Comparison of ENCODE assay signal across 12 mouse cellular contexts in genomic region chr17:14420460-14421046, GRCm38 (mm10).
DNase-seq lines count a peak whose midpoint lies in the region; ATAC-seq lines count a peak whose summit lies in the region.
"Had no signal": no experiment of that assay in that cellular context is flagged by ENCODE, and none has a peak within 500 bp of the region (broad histone marks: within the 10 kb centered on the region; RNA-seq: fewer than 3 reads in every experiment).

No protein-coding gene starts in this region.

- H3K27me3 ChIP-seq in forebrain, embryonic 14.5 days (replicated peaks; ENCODE audit: control insufficient read depth, insufficient read depth, low read length): no peaks in the 10 kb centered on the region
- H3K27me3 ChIP-seq in forebrain, embryonic 12.5 days: no peaks in the 10 kb centered on the region
- no peaks in the 10 kb centered on the region for H3K27me3 ChIP-seq in limb, embryonic 13.5 days
- 0 out of 2 replicates have a peak, but pooled peaks cover 5% of the 10 kb centered on the region for H3K27me3 ChIP-seq in limb, embryonic 10.5 days (ENCODE audit: low read depth, poor library complexity, severe bottlenecking)
- no peaks in the 10 kb centered on the region for H3K27me3 ChIP-seq in midbrain, embryonic 11.5 days (ENCODE audit: control insufficient read depth, insufficient read depth, low read length)
- H3K27me3 ChIP-seq in intestine, embryonic 15.5 days (replicated peaks): no peaks in the 10 kb centered on the region; the same call in 1 of the 2 replicates

- no peaks in the 10 kb centered on the region for H3K36me3 ChIP-seq in forebrain, embryonic 14.5 days (ENCODE audit: control insufficient read depth, insufficient read depth, low read length)
- H3K36me3 ChIP-seq in forebrain, embryonic 12.5 days (replicated peaks): no peaks in the 10 kb centered on the region
- no peaks in the 10 kb centered on the region for H3K36me3 ChIP-seq in limb, embryonic 13.5 days
- no peaks in the 10 kb centered on the region for H3K36me3 ChIP-seq in limb, embryonic 10.5 days
- H3K36me3 ChIP-seq in midbrain, embryonic 11.5 days (ENCODE audit: control insufficient read depth, insufficient read depth, low read length): no peaks in the 10 kb centered on the region
- no peaks in the 10 kb centered on the region for H3K36me3 ChIP-seq in intestine, embryonic 15.5 days

- ATAC-seq in forebrain, embryonic 14.5 days: no peak
- no peak for ATAC-seq in forebrain, embryonic 12.5 days (ENCODE audit: low FRiP score)
- ATAC-seq in limb, embryonic 13.5 days (ENCODE audit: low FRiP score, low read depth): peak; percentile 37; the same call in 1 of the 2 replicates
- no peak for ATAC-seq in midbrain, embryonic 11.5 days (ENCODE audit: low FRiP score)
- ATAC-seq in intestine, embryonic 15.5 days: no peak
- ATAC-seq: lung, postnatal 0 days had no signal

- H3K4me1 ChIP-seq in forebrain, embryonic 14.5 days (ENCODE audit: control insufficient read depth, insufficient read depth, low read length): no peaks in the 10 kb centered on the region
- H3K4me1 ChIP-seq in forebrain, embryonic 12.5 days: no peaks in the 10 kb centered on the region
- H3K4me1 ChIP-seq in limb, embryonic 13.5 days: peaks cover 21% of the 10 kb centered on the region
- H3K4me1 ChIP-seq in limb, embryonic 10.5 days: peaks cover 3% of the 10 kb centered on the region; the same call in 1 of the 2 replicates
- H3K4me1 ChIP-seq in midbrain, embryonic 11.5 days (ENCODE audit: control insufficient read depth, insufficient read depth, low read length): no peaks in the 10 kb centered on the region
- no peaks in the 10 kb centered on the region for H3K4me1 ChIP-seq in intestine, embryonic 15.5 days (replicated peaks)

- H3K9ac ChIP-seq in forebrain, embryonic 14.5 days (ENCODE audit: low read length): no peak overlapping the region
- no peak overlapping the region for H3K9ac ChIP-seq in forebrain, embryonic 12.5 days
- no peak overlapping the region for H3K9ac ChIP-seq in limb, embryonic 13.5 days
- no peak overlapping the region for H3K9ac ChIP-seq in midbrain, embryonic 11.5 days (ENCODE audit: low read length)
- H3K9ac ChIP-seq in intestine, embryonic 15.5 days: no peak overlapping the region

- 38% methylated on average over 8 of the region's 8 CpGs for WGBS in forebrain, embryonic 14.5 days
- 42% methylated on average over 8 of the region's 8 CpGs for WGBS in forebrain, embryonic 12.5 days
- WGBS in limb, embryonic 13.5 days: 45% methylated on average over 8 of the region's 8 CpGs
- 53% methylated on average over 8 of the region's 8 CpGs for WGBS in limb, embryonic 10.5 days
- WGBS in midbrain, embryonic 11.5 days: 48% methylated on average over 8 of the region's 8 CpGs
- whole genome bisulfite sequencing in intestine, embryonic 15.5 days: 54% methylated on average over 8 of the region's 8 CpGs

- no peak overlapping the region for H3K4me2 ChIP-seq in forebrain, embryonic 14.5 days (ENCODE audit: low read length)
- no peak overlapping the region for H3K4me2 ChIP-seq in forebrain, embryonic 12.5 days
- no peak overlapping the region for H3K4me2 ChIP-seq in limb, embryonic 13.5 days (replicated peaks)
- H3K4me2 ChIP-seq in midbrain, embryonic 11.5 days: no peak overlapping the region
- H3K4me2 ChIP-seq in intestine, embryonic 15.5 days (replicated peaks): no peak overlapping the region

- H3K9me3 ChIP-seq in forebrain, embryonic 14.5 days (replicated peaks; ENCODE audit: control insufficient read depth, low read length): no peaks in the 10 kb centered on the region
- no peaks in the 10 kb centered on the region for H3K9me3 ChIP-seq in forebrain, embryonic 12.5 days
- no peaks in the 10 kb centered on the region for H3K9me3 ChIP-seq in limb, embryonic 13.5 days
- no peaks in the 10 kb centered on the region for H3K9me3 ChIP-seq in limb, embryonic 10.5 days (replicated peaks)
- no peaks in the 10 kb centered on the region for H3K9me3 ChIP-seq in midbrain, embryonic 11.5 days (ENCODE audit: control insufficient read depth, low read length)
- no peaks in the 10 kb centered on the region for H3K9me3 ChIP-seq in intestine, embryonic 15.5 days

- no peak overlapping the region for H3K4me3 ChIP-seq in forebrain, embryonic 14.5 days (ENCODE audit: low read depth, low read length)
- H3K4me3 ChIP-seq in forebrain, embryonic 12.5 days (replicated peaks): no peak overlapping the region
- no peak overlapping the region for H3K4me3 ChIP-seq in limb, embryonic 13.5 days
- H3K4me3 ChIP-seq in limb, embryonic 10.5 days: no peak overlapping the region
- no peak overlapping the region for H3K4me3 ChIP-seq in midbrain, embryonic 11.5 days (ENCODE audit: low read depth, low read length)
- no peak overlapping the region for H3K4me3 ChIP-seq in intestine, embryonic 15.5 days (replicated peaks)

- H3K27ac ChIP-seq in forebrain, embryonic 14.5 days (ENCODE audit: low read depth, low read length): no peak overlapping the region
- H3K27ac ChIP-seq in forebrain, embryonic 12.5 days: no peak overlapping the region
- H3K27ac ChIP-seq in limb, embryonic 13.5 days: peak overlapping the region; percentile 34; the same call in 1 of the 2 replicates
- no peak overlapping the region; the same call in 1 of the 2 replicates for H3K27ac ChIP-seq in limb, embryonic 10.5 days
- no peak overlapping the region for H3K27ac ChIP-seq in midbrain, embryonic 11.5 days (ENCODE audit: low read depth, low read length)
- H3K27ac ChIP-seq in intestine, embryonic 15.5 days: no peak overlapping the region

- DNase-seq in forebrain, embryonic 14.5 days (ENCODE audit: low spot score): peak; percentile 29
- DNase-seq in limb, embryonic 10.5 days (ENCODE audit: low spot score): no peak
- DNase-seq in cerebellum, postnatal 36 days: peak; percentile 25 to 28
- DNase-seq in heart, postnatal 4 days: peak; percentile 35
- DNase-seq in midbrain, embryonic 11.5 days (ENCODE audit: low spot score, missing footprints): no peak
- DNase-seq: adrenal gland, adult 2 months; kidney, adult 18-20 months; thymus, adult 2 months had no signal

Comparison
In these comparisons a context has a peak if more than half of its experiments do, and no peak if none do; other contexts are left out.
1. DNase-seq: peak in forebrain, embryonic 14.5 days (single experiment), cerebellum, postnatal 36 days (2 of 2) and heart, postnatal 4 days (single experiment); none in limb, embryonic 10.5 days (single experiment) and midbrain, embryonic 11.5 days (single experiment).